Mouse (Mus musculus): ENCODE measurements around the gene Mad1l1.
"Not testable (repeated sequence)": the region's sequence is repeated elsewhere in the genome, so short reads cannot be mapped to it uniquely, and the experiment has no call there.

Gene Mad1l1

GRCm38 (mm10) chr5:140035641-140036040 lies 285.7 kb downstream of the Mad1l1 start:
- no peak for DNase-seq

DNA sequence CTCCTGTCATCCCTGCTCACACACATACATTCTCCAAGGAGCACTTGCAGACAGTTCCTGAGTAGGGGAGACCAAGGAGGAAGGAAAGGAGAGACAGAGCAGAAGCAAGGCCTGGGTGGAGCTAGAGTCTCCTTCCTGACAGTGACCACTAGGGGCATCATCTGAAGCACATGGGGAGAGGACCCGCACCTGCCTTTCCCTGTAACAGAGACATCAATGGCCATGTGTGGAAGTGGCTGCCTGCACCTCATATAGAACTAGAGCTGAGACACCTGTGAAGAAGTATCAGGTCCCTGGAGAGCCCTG lies 286.4 kb downstream of the Mad1l1 start:
- DNase-seq = no peak

DNA sequence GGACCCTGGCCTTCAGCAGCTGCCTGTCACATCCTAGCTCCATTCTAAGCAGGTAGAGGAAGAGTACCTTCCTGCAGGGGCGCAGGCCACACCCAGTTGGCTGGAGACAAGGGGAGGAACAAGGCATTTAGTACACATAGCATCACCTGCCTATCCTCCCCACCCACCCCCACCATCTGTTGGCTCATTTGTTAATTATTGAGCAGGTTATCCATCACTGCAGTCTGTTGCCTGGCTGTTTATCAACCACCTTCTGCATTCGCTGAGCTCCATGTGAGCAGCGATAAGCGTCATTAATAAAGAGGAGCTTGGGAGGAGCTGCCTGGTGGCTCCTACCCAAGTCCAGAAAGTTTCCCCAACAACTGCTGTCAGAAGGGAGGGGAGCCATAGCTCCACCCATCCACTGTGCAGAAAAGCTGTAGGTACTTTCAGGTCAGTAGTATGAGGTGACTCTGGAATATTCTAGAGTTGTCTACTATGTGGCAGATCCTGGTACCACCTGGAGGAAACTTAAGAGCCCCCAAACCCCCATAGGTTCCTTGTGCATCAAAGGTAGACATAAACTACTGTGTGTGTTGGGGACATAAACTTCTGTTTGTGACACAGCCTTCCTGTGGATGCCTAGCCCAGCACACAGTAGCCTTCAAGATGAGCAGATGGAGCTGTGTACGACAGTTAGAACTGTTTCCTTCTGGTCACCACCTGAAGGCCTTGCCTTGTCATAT lies 286.9 kb downstream of the Mad1l1 start:
- DNase-seq = no peak

DNA sequence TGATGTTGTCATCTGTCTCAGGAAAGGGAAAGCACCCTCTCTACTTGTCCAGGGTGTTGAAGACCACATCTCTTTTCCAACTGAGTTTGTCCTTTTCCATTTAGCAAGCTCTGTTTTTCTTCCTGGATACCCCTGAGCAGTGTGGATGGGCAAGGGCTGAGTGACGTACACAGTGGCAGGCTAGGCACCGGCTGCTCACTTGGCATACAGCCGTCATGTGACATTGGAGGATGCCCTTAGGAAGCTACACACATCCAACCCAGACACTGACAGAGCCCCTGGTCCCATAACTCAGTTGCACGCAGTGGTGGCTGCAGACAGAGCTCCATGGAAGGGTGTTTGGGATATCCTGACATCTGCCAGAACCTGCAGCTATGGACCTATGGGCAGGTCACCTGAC lies 295.0 kb downstream of the Mad1l1 start:
- no peak for DNase-seq

- no peak for DNase-seq
Observed at GRCm38 (mm10) chr5:140025301-140025700, 296.1 kb downstream of the Mad1l1 start.

DNA sequence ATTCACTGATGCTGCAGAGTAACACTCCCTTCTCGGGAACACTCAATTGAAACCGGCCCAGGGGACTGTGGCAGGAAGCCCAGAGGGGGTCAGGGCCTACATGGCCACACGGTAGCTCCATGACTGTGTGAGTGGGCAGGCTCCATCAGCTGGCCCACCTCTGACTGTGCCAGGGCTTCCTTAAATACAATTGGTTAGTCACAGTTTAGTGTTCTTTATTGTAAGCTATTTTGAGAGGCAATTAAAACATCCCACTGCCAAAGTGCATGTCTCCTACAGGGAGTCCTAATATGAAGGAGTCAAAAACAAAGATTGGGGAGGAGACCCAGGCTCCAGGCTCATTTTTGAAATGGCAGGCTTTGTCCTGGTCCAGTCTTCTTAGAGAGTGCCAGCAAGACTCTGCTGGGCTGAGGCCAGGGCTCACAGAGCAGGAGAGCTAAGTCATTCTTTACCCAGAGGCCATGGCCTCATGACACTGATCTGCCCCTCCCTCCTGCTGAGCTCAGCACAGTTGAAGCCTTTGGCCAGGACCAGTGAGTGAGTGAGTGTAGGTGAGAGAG lies 297.3 kb downstream of the Mad1l1 start:
- no peak for DNase-seq

DNA sequence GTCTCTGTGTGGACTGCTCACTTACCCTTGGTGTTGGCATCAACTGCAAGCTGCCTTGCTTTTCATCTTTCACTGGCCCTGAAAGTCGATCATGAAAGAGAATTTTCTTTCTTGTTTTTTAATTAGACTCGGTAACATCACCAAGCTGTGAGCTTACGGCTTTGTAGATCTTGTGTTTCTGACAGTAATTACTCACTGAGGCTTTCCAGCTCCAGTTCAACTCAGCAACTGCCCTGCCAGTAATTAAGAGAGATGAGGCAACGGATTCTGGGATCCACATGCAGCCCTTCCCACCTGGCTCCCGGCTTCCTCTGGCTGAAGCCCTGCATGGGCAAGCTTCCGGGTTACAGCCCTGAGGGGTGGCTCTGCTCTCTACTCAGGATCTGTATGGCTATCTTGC lies 298.5 kb downstream of the Mad1l1 start:
- no peak for DNase-seq

- DNase-seq = no peak
Observed at GRCm38 (mm10) chr5:140021755-140022154, 299.6 kb downstream of the Mad1l1 start.

- DNase-seq = no peak
Observed at GRCm38 (mm10) chr5:140019616-140020015, 301.7 kb downstream of the Mad1l1 start.

GRCm38 (mm10) chr5:140018780-140019179 lies 302.6 kb downstream of the Mad1l1 start:
- DNase-seq = no peak

- no peak for DNase-seq
Observed at GRCm38 (mm10) chr5:140016896-140017295, 304.5 kb downstream of the Mad1l1 start.

- DNase-seq = no peak
Observed at GRCm38 (mm10) chr5:140013652-140014051, 307.7 kb downstream of the Mad1l1 start.

DNA sequence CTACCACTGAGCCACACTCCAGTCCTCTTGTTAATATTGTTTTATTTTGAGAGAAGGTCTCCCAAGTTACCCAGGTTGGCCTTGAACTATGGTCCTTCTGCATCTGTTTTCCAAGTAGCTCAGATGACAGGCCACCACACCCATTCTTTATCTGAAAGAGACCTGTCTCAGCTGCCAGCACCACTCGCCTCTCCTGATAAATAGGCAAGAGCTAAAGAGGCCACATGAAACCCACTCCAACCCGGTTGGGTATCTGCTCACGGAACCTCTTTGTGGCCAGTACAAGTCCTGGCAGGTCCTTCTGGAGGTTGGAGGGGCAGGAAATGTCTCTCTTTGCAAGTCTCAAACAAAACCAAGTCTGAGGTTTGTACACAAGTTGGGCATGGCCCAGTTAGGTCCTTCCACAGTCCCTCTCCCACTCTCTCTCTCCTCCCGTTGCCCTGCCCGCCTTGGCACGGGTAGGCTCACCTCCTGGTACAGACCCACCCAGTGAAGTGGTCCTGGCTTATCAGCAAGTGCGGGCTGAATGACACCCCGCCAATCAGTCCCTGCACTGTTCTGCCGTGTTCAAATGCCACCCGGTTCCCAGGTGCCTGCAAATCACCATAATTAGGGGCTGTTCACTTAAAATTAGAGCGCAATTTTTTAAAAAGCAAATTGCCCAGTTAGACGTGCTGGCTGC lies 308.9 kb downstream of the Mad1l1 start:
- no peak for DNase-seq

DNA sequence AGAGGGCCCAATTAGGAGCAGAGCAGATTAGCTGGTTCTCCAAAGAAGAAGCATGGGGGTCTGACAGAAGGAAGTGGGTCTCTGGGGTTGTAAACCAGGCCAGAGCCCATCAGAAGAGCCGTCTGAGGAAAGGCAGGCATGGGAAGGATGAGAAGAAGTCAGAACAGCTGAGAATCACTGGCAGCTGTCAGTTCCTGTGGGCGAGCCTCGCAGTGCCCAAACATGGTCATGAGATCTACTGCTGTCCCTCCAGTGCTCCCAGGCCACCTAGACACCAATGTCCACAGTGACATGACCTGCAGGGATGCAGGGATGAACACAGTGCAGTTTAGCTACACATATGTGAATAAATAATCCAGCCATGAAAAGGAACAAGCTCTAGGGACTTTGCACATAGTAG lies 310.9 kb downstream of the Mad1l1 start:
- no peak for DNase-seq

GRCm38 (mm10) chr5:140009083-140009655 lies 312.2 kb downstream of the Mad1l1 start:
- DNase-seq = no peak

DNA sequence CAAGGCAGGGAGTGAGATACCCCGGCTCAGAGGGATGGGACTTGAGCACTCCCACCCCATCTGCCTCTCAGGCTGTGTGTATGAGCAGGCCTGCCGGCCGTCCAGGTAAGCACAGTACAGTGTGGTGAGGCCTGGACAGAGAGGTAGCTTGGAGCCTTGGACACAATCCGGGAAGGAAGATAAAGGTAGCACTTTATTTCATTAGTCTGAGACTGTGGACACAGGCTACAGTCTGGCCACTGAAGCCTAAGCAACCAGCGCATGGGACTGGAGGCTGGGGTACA lies 312.9 kb downstream of the Mad1l1 start:
- DNase-seq = no peak

DNA sequence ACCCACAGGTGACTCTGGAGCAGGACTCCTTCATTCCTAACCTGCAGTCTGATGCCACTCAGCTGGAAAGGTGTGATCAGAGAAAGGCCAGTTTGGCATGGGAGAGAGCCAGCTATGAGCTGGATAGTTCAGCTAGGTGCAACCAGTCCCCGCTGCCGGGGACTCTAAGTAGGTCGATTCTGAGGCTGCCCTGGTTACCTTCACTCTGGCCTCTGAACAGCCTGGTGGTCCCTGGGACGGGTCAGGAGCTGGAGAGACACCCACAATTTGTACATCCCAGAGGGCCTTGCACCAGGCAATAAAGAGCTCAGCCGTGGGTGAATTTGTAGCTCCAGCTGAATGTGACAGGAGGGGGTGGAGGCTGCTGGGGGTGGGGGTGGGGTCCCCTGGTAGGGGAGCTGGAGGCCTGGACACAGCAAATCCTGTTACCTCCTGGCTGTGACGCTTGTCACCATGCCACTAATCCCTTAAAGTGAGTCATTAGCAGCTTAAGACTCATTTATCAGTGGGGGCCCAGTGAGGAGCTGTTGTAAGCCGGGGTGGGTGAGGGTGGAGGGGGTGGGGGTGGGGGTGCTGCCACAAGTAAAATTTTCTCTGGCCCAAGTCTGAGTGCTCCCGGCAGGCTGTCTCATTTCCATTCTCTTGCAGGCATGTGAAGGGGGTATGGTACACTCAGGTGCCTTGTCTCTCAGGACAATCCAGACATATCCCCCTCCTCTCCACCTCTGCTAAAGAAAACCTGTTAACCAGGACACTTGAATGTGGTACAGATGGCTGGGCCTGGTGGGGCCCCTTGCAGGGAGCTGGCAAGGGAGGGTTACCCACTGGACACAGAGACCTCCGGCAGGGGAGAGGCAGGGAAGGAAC lies 313.5 kb downstream of the Mad1l1 start:
- no peak for DNase-seq

DNA sequence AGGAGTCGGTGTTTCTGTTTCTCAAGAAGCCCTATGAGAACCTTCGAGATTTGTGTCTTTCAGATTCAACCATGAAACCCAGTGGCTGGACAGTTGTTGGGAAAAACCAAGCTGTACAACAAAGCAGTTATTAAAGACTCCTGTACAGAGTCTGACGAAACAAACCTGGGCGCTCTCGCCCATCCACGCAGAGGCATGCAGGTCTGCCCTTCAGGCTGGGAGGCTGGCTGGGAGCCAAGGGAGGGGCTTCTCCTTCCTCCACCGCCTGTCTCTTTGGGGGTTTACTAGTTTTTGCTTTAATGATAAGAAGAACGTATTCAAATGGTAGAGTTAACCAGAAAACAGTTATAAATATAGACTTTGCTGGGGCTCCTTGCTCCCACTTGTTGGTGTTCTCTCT lies 314.5 kb downstream of the Mad1l1 start:
- DNase-seq = no peak

DNA sequence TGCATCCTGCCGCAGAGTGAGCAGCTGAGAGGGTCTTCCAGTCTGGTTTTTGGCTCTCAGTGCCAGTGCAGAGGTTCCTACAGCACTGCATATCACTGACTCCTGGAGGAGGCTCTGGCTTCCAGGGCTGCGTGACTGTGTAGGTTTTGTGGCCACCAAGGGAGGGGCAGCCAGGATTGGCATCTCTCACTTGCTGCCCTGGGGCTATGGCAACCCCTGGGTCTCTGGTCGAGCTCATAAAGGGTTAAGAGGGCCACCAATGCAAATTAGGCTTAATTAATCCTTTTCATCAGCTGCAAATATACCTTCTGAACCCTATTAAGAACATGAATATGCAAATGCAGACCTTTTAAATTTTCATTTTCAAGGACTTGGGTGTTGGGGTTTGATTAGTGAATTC lies 318.8 kb downstream of the Mad1l1 start:
- DNase-seq = no peak

DNA sequence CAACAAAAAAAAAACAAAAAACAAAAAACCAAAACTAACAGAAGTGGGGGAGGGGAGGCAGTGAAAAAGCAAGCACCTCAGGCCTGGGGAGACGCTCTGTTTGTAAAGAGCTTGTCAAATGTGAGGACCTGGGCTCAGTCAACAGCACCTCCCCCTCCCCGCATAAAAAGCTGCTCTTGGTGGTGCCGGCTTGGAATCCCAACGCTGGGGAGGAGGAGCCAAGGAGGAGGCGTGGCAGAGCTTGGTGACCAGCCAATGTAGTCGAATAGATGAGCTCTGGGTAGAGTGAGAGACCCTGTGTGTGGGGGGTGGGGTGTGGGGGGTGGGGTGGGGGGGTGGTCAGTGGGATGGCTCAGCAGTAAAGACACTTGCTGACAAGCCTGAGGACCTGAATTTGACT lies 322.4 kb downstream of the Mad1l1 start:
- DNase-seq = no peak

DNA sequence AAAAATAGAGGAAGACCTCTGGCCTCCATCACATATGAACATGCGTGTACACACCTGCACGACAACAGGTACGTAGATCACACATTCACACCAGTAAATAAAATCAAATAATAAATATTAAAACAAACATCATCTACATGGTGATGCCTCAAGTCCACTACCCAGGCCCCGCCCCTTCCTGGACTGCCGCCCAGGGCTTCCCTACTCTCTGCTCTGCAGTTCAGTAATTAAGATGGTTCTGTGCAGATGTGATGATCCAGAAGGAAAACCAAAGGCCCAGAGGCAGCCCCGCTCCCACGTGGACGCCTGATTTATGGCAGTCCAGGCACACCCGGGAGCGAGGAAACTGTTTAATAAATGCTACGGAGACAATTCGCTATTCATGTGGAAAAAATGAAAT lies 323.0 kb downstream of the Mad1l1 start:
- DNase-seq = not testable (repeated sequence)

GRCm38 (mm10) chr5:139991531-139991930 lies 329.8 kb downstream of the Mad1l1 start:
- no peak for DNase-seq

DNA sequence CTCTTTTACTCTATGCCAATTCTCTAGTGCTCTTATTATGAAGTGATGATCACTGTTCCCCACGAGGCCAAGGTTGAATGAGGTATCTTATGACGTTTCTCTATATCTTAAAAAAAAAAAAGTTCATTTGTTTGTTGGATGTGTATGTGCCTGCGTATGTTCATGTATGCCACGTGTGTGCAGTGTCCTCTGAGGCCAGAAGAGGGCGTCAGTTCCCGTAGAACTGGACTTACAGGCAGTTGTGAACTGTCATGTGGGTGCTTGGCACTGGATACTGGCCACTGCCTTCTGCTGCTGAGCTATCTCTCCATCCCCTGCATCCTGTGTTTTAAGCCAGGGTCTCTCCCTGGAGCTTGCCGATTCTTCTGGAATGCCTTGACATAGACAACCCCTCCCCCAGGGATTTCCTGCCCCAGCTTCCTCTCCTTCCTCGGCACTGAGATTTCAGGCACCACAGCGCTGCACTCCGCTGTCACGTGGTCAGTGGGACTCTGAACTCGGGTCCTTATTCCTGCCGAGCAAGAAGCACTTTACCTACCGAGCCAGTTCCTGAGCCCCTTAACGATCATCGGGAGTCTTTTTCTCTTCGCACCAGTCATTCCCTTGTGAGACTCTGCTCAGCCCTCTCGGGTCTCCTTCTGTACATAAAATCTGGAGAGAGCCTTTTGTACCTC lies 336.1 kb downstream of the Mad1l1 start:
- DNase-seq = no peak
